Mouse (Mus musculus): ENCODE measurements around the gene Itpr2. TPM values are rescaled to one million over a fixed set of nuclear protein-coding genes. Genes with fewer than 3 reads are reported as not detected.
"Not testable (repeated sequence)": the region's sequence is repeated elsewhere in the genome, so short reads cannot be mapped to it uniquely, and the experiment has no call there.

The Itpr2 gene
- polyA plus RNA-seq, 1 experiment from 2014 or later: 6.2 TPM

GRCm38 (mm10) chr6:146480925-146481324 is 21.1 kb downstream of the Itpr2 start:
- Histone ChIP-seq H3K36me3 (replicated peaks; ENCODE audit: control insufficient read depth, insufficient read depth) (no peaks in the 10 kb centered on the region), H3K9me3 (ENCODE audit: control insufficient read depth, low read length) (no peaks in the 10 kb centered on the region), H3K4me1 (replicated peaks; ENCODE audit: control insufficient read depth, insufficient read depth, low read length) (no peaks in the 10 kb centered on the region), H3K4me3 (replicated peaks; ENCODE audit: low read length) (no peak overlapping the region), H3K9ac (no peak overlapping the region), H3K27ac (no peak overlapping the region), H3K4me2 (replicated peaks) (no peak overlapping the region), H3K27me3 (ENCODE audit: control insufficient read depth, insufficient read depth, low read length) (no peaks in the 10 kb centered on the region)
- WGBS: 81% methylated on average over 3 of the region's 3 CpGs
- ATAC-seq (ENCODE audit: low FRiP score): no peak
- DNase-seq (ENCODE audit: low spot score): no peak

GRCm38 (mm10) chr6:146478888-146479683 is 22.9 kb downstream of the Itpr2 start:
- ATAC-seq (ENCODE audit: low FRiP score) (no peak), DNase-seq (ENCODE audit: low spot score) (no peak)
- Histone ChIP-seq H3K27ac (no peak overlapping the region), H3K4me2 (replicated peaks) (no peak overlapping the region), H3K4me3 (replicated peaks; ENCODE audit: low read length) (no peak overlapping the region), H3K27me3 (ENCODE audit: control insufficient read depth, insufficient read depth, low read length) (no peaks in the 10 kb centered on the region), H3K4me1 (replicated peaks; ENCODE audit: control insufficient read depth, insufficient read depth, low read length) (no peaks in the 10 kb centered on the region), H3K9me3 (ENCODE audit: control insufficient read depth, low read length) (no peaks in the 10 kb centered on the region), H3K9ac (no peak overlapping the region), H3K36me3 (replicated peaks; ENCODE audit: control insufficient read depth, insufficient read depth) (no peaks in the 10 kb centered on the region)
- WGBS: 79% methylated on average over 5 of the region's 5 CpGs

GRCm38 (mm10) chr6:146476865-146477264 is 25.2 kb downstream of the Itpr2 start:
- no peaks in the 10 kb centered on the region for H3K9me3 ChIP-seq (ENCODE audit: control insufficient read depth, low read length)
- no peaks in the 10 kb centered on the region for H3K4me1 ChIP-seq (replicated peaks; ENCODE audit: control insufficient read depth, insufficient read depth, low read length)
- DNase-seq (ENCODE audit: low spot score) (no peak), ATAC-seq (ENCODE audit: low FRiP score) (no peak)
- no peaks in the 10 kb centered on the region for H3K27me3 ChIP-seq (ENCODE audit: control insufficient read depth, insufficient read depth, low read length)
- no peak overlapping the region for H3K4me3 ChIP-seq (replicated peaks; ENCODE audit: low read length)
- H3K36me3 ChIP-seq (replicated peaks; ENCODE audit: control insufficient read depth, insufficient read depth): no peaks in the 10 kb centered on the region
- no peak overlapping the region for H3K4me2 ChIP-seq (replicated peaks)
- H3K9ac ChIP-seq: no peak overlapping the region
- no peak overlapping the region for H3K27ac ChIP-seq
- WGBS: 78% methylated on average over 1 of the region's 1 CpGs

GRCm38 (mm10) chr6:146474166-146474565 is 27.9 kb downstream of the Itpr2 start:
- no peaks in the 10 kb centered on the region for H3K9me3 ChIP-seq (ENCODE audit: control insufficient read depth, low read length)
- H3K9ac ChIP-seq: no peak overlapping the region
- H3K27ac ChIP-seq: no peak overlapping the region
- H3K27me3 ChIP-seq (ENCODE audit: control insufficient read depth, insufficient read depth, low read length): no peaks in the 10 kb centered on the region
- ATAC-seq (ENCODE audit: low FRiP score): no peak
- no peak for DNase-seq (ENCODE audit: low spot score)
- H3K4me2 ChIP-seq (replicated peaks): no peak overlapping the region
- no peaks in the 10 kb centered on the region for H3K36me3 ChIP-seq (replicated peaks; ENCODE audit: control insufficient read depth, insufficient read depth)
- WGBS: 82% methylated on average over 4 of the region's 4 CpGs
- no peaks in the 10 kb centered on the region for H3K4me1 ChIP-seq (replicated peaks; ENCODE audit: control insufficient read depth, insufficient read depth, low read length)
- H3K4me3 ChIP-seq (replicated peaks; ENCODE audit: low read length): no peak overlapping the region

- no peak for DNase-seq (ENCODE audit: low spot score)
- 81% methylated on average over 6 of the region's 6 CpGs for WGBS
Observed at GRCm38 (mm10) chr6:146473216-146473955, 28.6 kb downstream of the Itpr2 start.

GRCm38 (mm10) chr6:146470378-146470777 is 31.6 kb downstream of the Itpr2 start:
- Histone ChIP-seq H3K27me3 (ENCODE audit: control insufficient read depth, insufficient read depth, low read length) (no peaks in the 10 kb centered on the region), H3K4me3 (replicated peaks; ENCODE audit: low read length) (no peak overlapping the region), H3K27ac (no peak overlapping the region), H3K9me3 (ENCODE audit: control insufficient read depth, low read length) (no peaks in the 10 kb centered on the region), H3K36me3 (replicated peaks; ENCODE audit: control insufficient read depth, insufficient read depth) (no peaks in the 10 kb centered on the region), H3K4me2 (replicated peaks) (no peak overlapping the region), H3K9ac (no peak overlapping the region), H3K4me1 (replicated peaks; ENCODE audit: control insufficient read depth, insufficient read depth, low read length) (no peaks in the 10 kb centered on the region)
- 92% methylated on average over 4 of the region's 4 CpGs for WGBS
- DNase-seq (ENCODE audit: low spot score): no peak
- no peak for ATAC-seq (ENCODE audit: low FRiP score)

More at GRCm38 (mm10) chr6:146473216-146473955, 28.6 kb downstream of the Itpr2 start:
- H3K9ac ChIP-seq: no peak overlapping the region
- no peak overlapping the region for H3K4me2 ChIP-seq (replicated peaks)
- no peaks in the 10 kb centered on the region for H3K4me1 ChIP-seq (replicated peaks; ENCODE audit: control insufficient read depth, insufficient read depth, low read length)
- H3K27ac ChIP-seq: no peak overlapping the region
- ATAC-seq (ENCODE audit: low FRiP score): no peak
- no peaks in the 10 kb centered on the region for H3K9me3 ChIP-seq (ENCODE audit: control insufficient read depth, low read length)
- H3K4me3 ChIP-seq (replicated peaks; ENCODE audit: low read length): no peak overlapping the region
- H3K36me3 ChIP-seq (replicated peaks; ENCODE audit: control insufficient read depth, insufficient read depth): no peaks in the 10 kb centered on the region
- H3K27me3 ChIP-seq (ENCODE audit: control insufficient read depth, insufficient read depth, low read length): no peaks in the 10 kb centered on the region

GRCm38 (mm10) chr6:146469936-146470335 is 32.1 kb downstream of the Itpr2 start:
- H3K27me3 ChIP-seq (ENCODE audit: control insufficient read depth, insufficient read depth, low read length): no peaks in the 10 kb centered on the region
- no peaks in the 10 kb centered on the region for H3K9me3 ChIP-seq (ENCODE audit: control insufficient read depth, low read length)
- H3K27ac ChIP-seq: no peak overlapping the region
- no peak overlapping the region for H3K9ac ChIP-seq
- H3K4me3 ChIP-seq (replicated peaks; ENCODE audit: low read length): no peak overlapping the region
- H3K4me2 ChIP-seq (replicated peaks): no peak overlapping the region
- no peaks in the 10 kb centered on the region for H3K4me1 ChIP-seq (replicated peaks; ENCODE audit: control insufficient read depth, insufficient read depth, low read length)
- DNase-seq (ENCODE audit: low spot score): no peak
- H3K36me3 ChIP-seq (replicated peaks; ENCODE audit: control insufficient read depth, insufficient read depth): no peaks in the 10 kb centered on the region
- WGBS: 92% methylated on average over 2 of the region's 2 CpGs
- no peak for ATAC-seq (ENCODE audit: low FRiP score)

GRCm38 (mm10) chr6:146468361-146468760 is 33.7 kb downstream of the Itpr2 start:
- no peaks in the 10 kb centered on the region for H3K9me3 ChIP-seq (ENCODE audit: control insufficient read depth, low read length)
- DNase-seq (ENCODE audit: low spot score) (no peak), ATAC-seq (ENCODE audit: low FRiP score) (no peak)
- H3K27ac ChIP-seq: no peak overlapping the region
- H3K27me3 ChIP-seq (ENCODE audit: control insufficient read depth, insufficient read depth, low read length): no peaks in the 10 kb centered on the region
- WGBS: 50% methylated on average over 8 of the region's 8 CpGs
- no peak overlapping the region for H3K9ac ChIP-seq
- H3K4me2 ChIP-seq (replicated peaks): no peak overlapping the region
- no peaks in the 10 kb centered on the region for H3K36me3 ChIP-seq (replicated peaks; ENCODE audit: control insufficient read depth, insufficient read depth)
- no peak overlapping the region for H3K4me3 ChIP-seq (replicated peaks; ENCODE audit: low read length)
- no peaks in the 10 kb centered on the region for H3K4me1 ChIP-seq (replicated peaks; ENCODE audit: control insufficient read depth, insufficient read depth, low read length)

GRCm38 (mm10) chr6:146464645-146465042 is 37.4 kb downstream of the Itpr2 start:
- not testable (repeated sequence) for H3K36me3 ChIP-seq (replicated peaks; ENCODE audit: control insufficient read depth, insufficient read depth); H3K4me3 ChIP-seq (replicated peaks; ENCODE audit: low read length); H3K27ac ChIP-seq; H3K9me3 ChIP-seq (ENCODE audit: control insufficient read depth, low read length); H3K4me1 ChIP-seq (replicated peaks; ENCODE audit: control insufficient read depth, insufficient read depth, low read length); DNase-seq (ENCODE audit: low spot score); H3K4me2 ChIP-seq (replicated peaks); H3K27me3 ChIP-seq (ENCODE audit: control insufficient read depth, insufficient read depth, low read length); H3K9ac ChIP-seq; ATAC-seq (ENCODE audit: low FRiP score)
- 95% methylated on average over 2 of the region's 2 CpGs for WGBS

Measured in hindbrain, embryonic 14.5 days (tissue).